ENCODE assay signal across 14 mouse cellular contexts in the genomic region with DNA sequence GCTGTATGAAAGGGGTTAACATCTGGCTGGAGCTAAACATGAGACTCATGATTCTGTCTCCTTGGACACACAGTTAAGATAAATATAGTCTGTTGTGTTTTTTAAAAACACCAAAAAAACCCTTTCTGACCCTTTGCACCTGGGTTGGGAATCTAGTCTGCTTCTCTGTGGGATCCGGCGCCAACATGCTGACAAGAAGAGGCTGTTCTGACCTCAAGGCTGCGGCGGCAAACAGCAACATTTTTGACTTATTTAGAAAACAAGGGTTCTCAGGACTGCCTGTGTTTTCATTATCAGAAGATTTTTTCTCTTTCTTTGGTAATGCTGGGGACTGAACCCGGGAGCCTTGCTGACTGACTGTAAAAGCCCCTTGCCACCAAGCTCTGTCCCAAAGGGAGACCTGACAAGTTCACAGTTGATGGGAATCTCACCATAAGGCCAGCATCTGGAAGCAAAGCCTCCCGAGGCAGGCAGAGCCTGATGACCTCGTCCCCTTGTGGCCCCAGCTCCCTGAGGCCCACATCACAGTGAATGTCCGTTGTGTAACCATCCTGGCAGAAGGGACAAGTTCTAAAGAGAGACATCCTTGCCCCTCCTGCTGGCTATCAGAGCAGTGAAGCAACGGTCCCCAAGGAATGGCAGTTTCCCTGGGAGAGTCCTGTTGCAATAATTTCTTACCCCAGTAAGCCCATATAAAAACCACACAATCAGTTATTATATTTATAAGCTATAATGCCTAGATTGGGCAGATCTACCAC. TPM values are rescaled to one million over a fixed set of nuclear protein-coding genes. Genes with fewer than 3 reads are reported as not detected.
DNase-seq lines count a peak whose midpoint lies in the region; ATAC-seq lines count a peak whose summit lies in the region.
"Had no signal": no experiment of that assay in that cellular context is flagged by ENCODE, and none has a peak within 500 bp of the region (broad histone marks: within the 10 kb centered on the region; RNA-seq: fewer than 3 reads in every experiment).

No protein-coding gene starts in this region.

- H3K9ac ChIP-seq in neural tube, embryonic 12.5 days: peak overlapping the region; percentile 4; the same call in 1 of the 2 replicates
- H3K9ac ChIP-seq in neural tube, embryonic 15.5 days (replicated peaks): no peak overlapping the region

- no peak overlapping the region for H3K4me3 ChIP-seq in neural tube, embryonic 12.5 days
- H3K4me3 ChIP-seq in neural tube, embryonic 15.5 days (replicated peaks): no peak overlapping the region

- no peak overlapping the region for H3K4me2 ChIP-seq in neural tube, embryonic 12.5 days (replicated peaks)
- H3K4me2 ChIP-seq in neural tube, embryonic 15.5 days: no peak overlapping the region

- ATAC-seq in neural tube, embryonic 12.5 days (ENCODE audit: low FRiP score, low read depth): no peak
- no peak for ATAC-seq in neural tube, embryonic 15.5 days (ENCODE audit: low FRiP score)

- 0 out of 2 replicates have a peak, but pooled peaks cover 3% of the 10 kb centered on the region for H3K36me3 ChIP-seq in neural tube, embryonic 12.5 days
- no peaks in the 10 kb centered on the region for H3K36me3 ChIP-seq in neural tube, embryonic 15.5 days

- no peaks in the 10 kb centered on the region for H3K27me3 ChIP-seq in neural tube, embryonic 12.5 days (replicated peaks)
- no peaks in the 10 kb centered on the region for H3K27me3 ChIP-seq in neural tube, embryonic 15.5 days (replicated peaks)

- WGBS in neural tube, embryonic 12.5 days: 68% methylated on average over 9 of the region's 9 CpGs
- 71% methylated on average over 9 of the region's 9 CpGs for WGBS in neural tube, embryonic 15.5 days

- no peak overlapping the region for H3K27ac ChIP-seq in neural tube, embryonic 12.5 days
- no peak overlapping the region for H3K27ac ChIP-seq in neural tube, embryonic 15.5 days (replicated peaks)
- H3K27ac ChIP-seq: macrophage had no signal

- H3K4me1 ChIP-seq in neural tube, embryonic 12.5 days: peaks cover 6% of the 10 kb centered on the region; the same call in 1 of the 2 replicates
- H3K4me1 ChIP-seq in neural tube, embryonic 15.5 days: peaks cover 11% of the 10 kb centered on the region

- H3K9me3 ChIP-seq in neural tube, embryonic 12.5 days: 0 out of 2 replicates have a peak, but pooled peaks cover 4% of the 10 kb centered on the region
- no peaks in the 10 kb centered on the region for H3K9me3 ChIP-seq in neural tube, embryonic 15.5 days (replicated peaks)
- H3K9me3 ChIP-seq: G1E had no signal

- peak; percentile 58 for DNase-seq in heart, adult 8-10 months (ENCODE audit: low spot score)
- peak; percentile 45 for DNase-seq in kidney, postnatal 14 days
- no peak for DNase-seq in right cerebral cortex, adult 18-20 months
- no peak for DNase-seq in liver
- DNase-seq in layer of hippocampus, adult 9-10 months (ENCODE audit: low spot score): no peak
- DNase-seq: cerebellum, adult 9-11 months; thymus, postnatal 36 days had no signal

RNA-seq across cellular contexts. Expression of a gene that starts 16.0 kb away (rescaled TPM):
- not detected in 2 replicates for polyA plus RNA-seq in neural tube, embryonic 12.5 days (2016; fragmentation: Nextera tagmentation; extraction: Ambion mirVana)
- polyA plus RNA-seq in neural tube, embryonic 15.5 days (2015; fragmentation: Nextera tagmentation; extraction: Ambion mirVana): not detected in 2 replicates
- not detected for total RNA-seq in heart, adult 8-10 months (2022)
- total RNA-seq: G1E; gastrocnemius, postnatal 36 days; monocyte, adult 5-6 weeks had no signal
- polyA plus RNA-seq: G1E; intestine, embryonic 14.5 days; macrophage had no signal

RNA-seq across cellular contexts. Expression of a gene that starts 36.0 kb away (rescaled TPM):
- 665 and 674 TPM in 2 replicates for polyA plus RNA-seq in neural tube, embryonic 12.5 days (2016; fragmentation: Nextera tagmentation; extraction: Ambion mirVana)
- 923 and 961 TPM in 2 replicates for polyA plus RNA-seq in neural tube, embryonic 15.5 days (2015; fragmentation: Nextera tagmentation; extraction: Ambion mirVana)
- total RNA-seq in heart, adult 8-10 months (2022): 100 to 1,000 TPM; 121 to 145 (median 138) TPM

RNA-seq across cellular contexts. Expression of a gene that starts 36.8 kb away (rescaled TPM):
- polyA plus RNA-seq in neural tube, embryonic 12.5 days (2016; fragmentation: Nextera tagmentation; extraction: Ambion mirVana): not detected in 2 replicates
- 0.86 TPM in 1 of 2 replicates, not detected in the other for polyA plus RNA-seq in neural tube, embryonic 15.5 days (2015; fragmentation: Nextera tagmentation; extraction: Ambion mirVana)
- not detected for total RNA-seq in heart, adult 8-10 months (2022)
- total RNA-seq: G1E; gastrocnemius, postnatal 36 days; monocyte, adult 5-6 weeks had no signal
- polyA plus RNA-seq: G1E, macrophage had no signal

RNA-seq across cellular contexts. Expression of a gene that starts 59.5 kb away (rescaled TPM):
- not detected in 2 replicates for polyA plus RNA-seq in neural tube, embryonic 12.5 days (2016; fragmentation: Nextera tagmentation; extraction: Ambion mirVana)
- not detected in 2 replicates for polyA plus RNA-seq in neural tube, embryonic 15.5 days (2015; fragmentation: Nextera tagmentation; extraction: Ambion mirVana)
- total RNA-seq in heart, adult 8-10 months (2022): not detected
- total RNA-seq: gastrocnemius, postnatal 36 days; monocyte, adult 5-6 weeks had no signal
- polyA plus RNA-seq: G1E; intestine, embryonic 14.5 days; macrophage had no signal

Comparison
In these comparisons a context has a peak if more than half of its experiments do, and no peak if none do; other contexts are left out.
1. DNase-seq: peak in heart, adult 8-10 months (single experiment) and kidney, postnatal 14 days (single experiment); none in right cerebral cortex, adult 18-20 months (single experiment), liver (single experiment) and layer of hippocampus, adult 9-10 months (single experiment).